Mouse (Mus musculus): Measurements from ENCODE around the gene Rabif. TPM values are rescaled to one million over a fixed set of nuclear protein-coding genes. Genes with fewer than 3 reads are reported as not detected.

Rabif gene
- polyA plus RNA-seq, 1 experiment: 11.1 TPM

- no peak for TF ChIP-seq GATA1 (IDR thresholded peaks at IDR 0.05; ENCODE audit: low read length)
These were observed 1.5 kb downstream of the Rabif start for GRCm38 (mm10) chr1:134495991-134496390.

- TF ChIP-seq GATA1 (IDR thresholded peaks at IDR 0.05; ENCODE audit: low read length): no peak
These were observed 6.5 kb downstream of the Rabif start for GRCm38 (mm10) chr1:134500916-134501315.

- TF ChIP-seq GATA1 (IDR thresholded peaks at IDR 0.05; ENCODE audit: low read length): no peak
These were observed 11.8 kb downstream of the Rabif start for GRCm38 (mm10) chr1:134506201-134506600.

DNA sequence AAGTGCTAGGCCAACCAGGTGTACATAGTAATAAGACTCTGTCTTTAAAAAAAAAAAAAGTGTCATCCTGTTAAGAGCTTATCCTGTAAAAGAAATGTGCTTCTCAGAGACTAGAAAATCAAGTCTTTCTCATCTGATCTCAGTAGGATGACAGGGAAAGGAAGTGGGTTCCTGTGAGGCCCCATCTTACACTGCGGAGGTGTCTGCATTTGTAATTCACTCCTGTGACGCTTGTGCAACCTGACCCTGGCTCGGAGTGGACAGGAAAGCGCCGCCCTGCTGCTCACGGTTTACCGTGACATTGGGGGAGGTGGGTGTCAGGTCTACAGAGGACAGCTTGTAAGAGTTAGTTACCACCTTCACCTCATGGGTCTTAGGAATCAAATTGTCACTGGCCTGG lies 15.6 kb downstream of the Rabif start:
- no peak for TF ChIP-seq GATA1 (IDR thresholded peaks at IDR 0.05; ENCODE audit: low read length)

DNA sequence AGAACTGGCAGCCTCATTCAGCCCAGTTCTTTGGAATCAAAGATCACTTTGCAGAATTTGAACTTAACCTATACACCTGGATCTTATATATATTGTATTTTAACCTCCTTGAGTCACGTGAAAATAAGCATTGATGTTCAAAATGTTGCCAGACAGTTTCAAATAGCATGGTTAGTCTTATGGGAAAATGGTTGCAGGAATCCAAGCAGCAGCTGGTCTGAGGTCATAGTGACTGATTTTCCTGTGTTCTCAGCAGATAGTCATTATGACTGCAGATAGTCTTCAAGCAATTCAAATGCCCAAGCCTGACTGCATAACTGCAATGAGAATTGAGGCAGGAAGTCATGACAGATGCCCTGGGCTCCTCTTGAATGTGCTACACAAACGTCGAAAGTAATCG lies 17.7 kb downstream of the Rabif start:
- TF ChIP-seq GATA1 (IDR thresholded peaks at IDR 0.05; ENCODE audit: low read length): no peak

DNA sequence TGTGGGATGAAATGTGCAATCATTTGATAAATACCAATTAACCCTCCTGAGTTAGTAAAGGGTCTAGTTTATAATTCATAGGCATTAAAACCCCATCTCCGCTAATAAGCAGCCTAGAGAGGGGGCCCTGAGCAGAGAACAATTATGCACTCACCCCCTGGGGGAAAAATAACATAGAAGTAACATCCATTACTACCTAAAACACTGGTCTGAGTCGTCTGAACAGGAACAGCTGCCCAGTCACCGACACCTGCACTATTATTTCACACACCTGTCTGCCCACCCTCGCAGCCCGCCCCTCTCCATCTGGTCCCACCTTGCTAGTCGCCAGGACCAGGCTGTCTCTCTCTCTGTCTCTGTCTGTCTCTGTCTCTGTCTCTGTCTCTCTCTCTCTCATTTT lies 18.1 kb downstream of the Rabif start:
- no peak for TF ChIP-seq GATA1 (IDR thresholded peaks at IDR 0.05; ENCODE audit: low read length)

DNA sequence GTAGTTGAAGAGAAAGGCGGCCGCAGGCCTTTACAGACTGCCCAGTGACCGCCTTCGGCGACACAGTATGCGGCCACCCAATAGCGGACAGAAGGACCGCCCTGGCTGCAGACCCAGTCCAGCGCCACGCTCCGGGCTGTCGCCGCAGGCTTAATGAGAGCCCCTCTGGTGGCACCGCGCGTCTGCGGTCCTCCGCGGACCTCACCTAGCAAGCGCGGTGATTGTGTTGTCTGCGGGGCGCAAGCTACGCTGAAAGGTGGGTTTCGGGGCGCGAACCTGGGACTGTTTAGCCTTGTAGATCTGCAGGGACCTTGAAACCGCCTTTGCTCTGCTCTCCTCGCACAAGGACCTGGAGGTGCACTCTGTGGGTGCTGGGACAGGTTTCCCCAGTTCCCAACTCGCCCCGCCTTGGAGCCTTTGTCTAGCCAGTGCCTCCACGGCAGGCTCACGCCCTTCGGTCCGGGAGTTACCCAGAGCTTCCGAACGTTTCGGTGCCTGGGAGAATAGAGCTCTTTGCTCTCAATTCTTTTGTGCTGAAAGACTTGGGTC lies 18.9 kb downstream of the Rabif start:
- TF ChIP-seq GATA1 (IDR thresholded peaks at IDR 0.05; ENCODE audit: low read length): no peak

- no peak for TF ChIP-seq GATA1 (IDR thresholded peaks at IDR 0.05; ENCODE audit: low read length)
These were observed 19.6 kb downstream of the Rabif start for GRCm38 (mm10) chr1:134513876-134514590.

GRCm38 (mm10) chr1:134515891-134516290 lies 21.4 kb downstream of the Rabif start:
- no peak for TF ChIP-seq GATA1 (IDR thresholded peaks at IDR 0.05; ENCODE audit: low read length)

DNA sequence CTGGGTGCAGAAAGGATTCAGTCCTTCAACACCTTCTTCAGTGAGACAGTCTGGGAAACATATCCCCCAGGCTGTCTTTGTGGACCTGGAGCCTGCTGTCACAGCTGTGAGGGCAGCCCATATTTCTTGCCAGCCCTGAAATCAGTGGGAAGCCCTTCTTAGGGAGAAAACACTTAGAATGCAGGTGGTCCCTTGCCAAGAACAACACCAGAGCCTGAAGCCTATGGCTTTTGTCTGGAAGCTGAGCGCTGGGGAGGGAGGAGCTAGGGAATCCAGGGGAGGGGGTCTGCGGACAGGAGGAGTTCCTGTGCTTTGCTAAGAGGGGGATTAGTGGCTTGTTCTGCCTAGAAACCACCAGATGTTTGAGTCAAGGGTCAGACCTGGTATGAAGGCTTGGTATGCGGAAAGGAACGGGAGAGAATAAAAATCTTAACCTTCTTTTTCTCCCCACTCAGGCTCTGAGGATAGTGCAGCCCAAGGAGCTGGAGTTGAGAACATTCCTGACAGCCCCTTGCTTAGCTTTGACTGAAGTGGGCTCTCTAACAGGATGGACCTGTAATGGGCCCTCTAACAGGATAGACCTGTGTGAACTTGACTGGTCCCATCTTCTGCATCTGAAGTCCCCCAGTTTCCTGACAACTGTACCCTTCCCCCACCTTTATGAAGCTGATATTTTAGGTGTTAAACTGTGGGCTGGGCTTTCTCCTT lies 22.2 kb downstream of the Rabif start:
- TF ChIP-seq GATA1 (IDR thresholded peaks at IDR 0.05; ENCODE audit: low read length): no peak

- no peak for TF ChIP-seq GATA1 (IDR thresholded peaks at IDR 0.05; ENCODE audit: low read length)
These were observed 24.2 kb downstream of the Rabif start for GRCm38 (mm10) chr1:134518677-134519076.

- peak; percentile 61 for TF ChIP-seq GATA1 (IDR thresholded peaks at IDR 0.05; ENCODE audit: low read length)
These were observed 25.7 kb downstream of the Rabif start for GRCm38 (mm10) chr1:134520001-134520721.

GRCm38 (mm10) chr1:134521163-134521562 lies 26.7 kb downstream of the Rabif start:
- no peak for TF ChIP-seq GATA1 (IDR thresholded peaks at IDR 0.05; ENCODE audit: low read length)

GRCm38 (mm10) chr1:134522325-134522724 lies 27.9 kb downstream of the Rabif start:
- TF ChIP-seq GATA1 (IDR thresholded peaks at IDR 0.05; ENCODE audit: low read length): no peak

DNA sequence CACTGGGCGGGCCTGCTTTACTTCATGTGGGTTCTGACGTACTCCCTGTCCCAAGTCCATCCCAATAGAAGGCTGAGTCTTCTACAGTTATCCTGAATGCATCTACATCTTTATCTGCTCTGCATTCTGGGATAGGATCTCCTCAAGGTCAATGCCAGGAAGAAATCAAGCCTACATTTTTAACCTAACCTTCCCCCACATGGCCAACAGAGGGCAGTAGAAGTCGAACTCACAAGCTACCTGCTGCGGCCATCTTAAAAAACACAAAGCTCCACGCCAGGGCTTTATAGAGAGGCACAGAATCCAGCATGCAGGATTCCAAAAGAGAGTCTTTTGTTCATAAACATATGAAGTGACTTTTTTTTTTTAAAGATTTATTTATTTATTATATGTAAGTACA lies 30.0 kb downstream of the Rabif start:
- TF ChIP-seq GATA1 (IDR thresholded peaks at IDR 0.05; ENCODE audit: low read length): no peak

GRCm38 (mm10) chr1:134525015-134525414 lies 30.6 kb downstream of the Rabif start:
- no peak for TF ChIP-seq GATA1 (IDR thresholded peaks at IDR 0.05; ENCODE audit: low read length)

Measured in G1E-ER4 (cell line).